Mouse (Mus musculus): Measurements from ENCODE around the gene Rin2. TPM values are rescaled to one million over a fixed set of nuclear protein-coding genes. Genes with fewer than 3 reads are reported as not detected.
"Not testable (repeated sequence)": the region's sequence is repeated elsewhere in the genome, so short reads cannot be mapped to it uniquely, and the experiment has no call there.

Gene Rin2
- polyA plus RNA-seq, 1 experiment = 0.02 TPM

GRCm38 (mm10) chr2:145903061-145903901, 228.3 kb downstream of the Rin2 start:
- H3K27me3 ChIP-seq (ENCODE audit: control insufficient read depth) = no peaks in the 10 kb centered on the region
- no peaks in the 10 kb centered on the region for H3K9me3 ChIP-seq (ENCODE audit: control insufficient read depth, low read length)
- H3K4me1 ChIP-seq (ENCODE audit: control insufficient read depth) = peaks cover 17% of the 10 kb centered on the region
- peak overlapping the region; percentile 95 for H3K4me3 ChIP-seq (replicated peaks)
- peaks cover 18% of the 10 kb centered on the region for H3K36me3 ChIP-seq (ENCODE audit: control insufficient read depth)
- no peak for TF ChIP-seq TAL1 (IDR thresholded peaks at IDR 0.05; ENCODE audit: low read length)
- no peak for TF ChIP-seq GATA1 (IDR thresholded peaks at IDR 0.05; ENCODE audit: low read length)

DNA sequence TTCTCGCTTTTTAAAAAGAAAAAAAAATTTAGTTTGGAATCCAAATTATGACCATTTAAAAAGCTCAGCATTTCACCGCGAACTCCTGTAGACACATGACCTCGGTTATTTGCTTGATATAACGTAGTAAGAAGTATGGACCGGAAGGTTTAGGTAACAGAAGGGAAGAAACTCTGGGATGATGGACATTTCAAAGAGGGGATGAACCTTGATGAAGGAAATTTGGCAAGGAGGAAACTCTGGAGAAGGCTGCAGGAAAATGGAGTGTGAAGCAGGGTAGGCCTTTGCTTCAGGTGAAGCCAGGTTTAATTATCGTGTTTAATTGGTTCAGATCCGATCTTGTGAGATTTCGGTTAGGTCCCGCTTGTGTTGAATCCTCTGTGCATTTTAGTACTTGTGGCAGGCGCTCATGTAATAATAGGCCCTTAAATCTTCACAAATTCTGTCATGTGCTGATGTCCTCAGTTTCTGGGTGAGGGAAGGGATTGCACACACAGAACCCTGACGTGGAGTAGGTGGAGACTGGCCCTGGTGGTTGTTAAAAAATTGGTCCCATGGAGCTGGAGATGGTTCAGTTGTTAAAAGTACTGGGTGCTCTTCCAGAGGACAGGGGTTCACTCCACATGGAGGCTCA, 229.1 kb downstream of the Rin2 start:
- Histone ChIP-seq H3K9me3 (ENCODE audit: control insufficient read depth, low read length) (no peaks in the 10 kb centered on the region), H3K4me3 (replicated peaks) (peak overlapping the region; percentile 95), H3K36me3 (ENCODE audit: control insufficient read depth) (peaks cover 24% of the 10 kb centered on the region), H3K4me1 (ENCODE audit: control insufficient read depth) (peaks cover 17% of the 10 kb centered on the region), H3K27me3 (ENCODE audit: control insufficient read depth) (no peaks in the 10 kb centered on the region)
- TF ChIP-seq GATA1 (IDR thresholded peaks at IDR 0.05; ENCODE audit: low read length) (no peak), TAL1 (IDR thresholded peaks at IDR 0.05; ENCODE audit: low read length) (no peak)

DNA sequence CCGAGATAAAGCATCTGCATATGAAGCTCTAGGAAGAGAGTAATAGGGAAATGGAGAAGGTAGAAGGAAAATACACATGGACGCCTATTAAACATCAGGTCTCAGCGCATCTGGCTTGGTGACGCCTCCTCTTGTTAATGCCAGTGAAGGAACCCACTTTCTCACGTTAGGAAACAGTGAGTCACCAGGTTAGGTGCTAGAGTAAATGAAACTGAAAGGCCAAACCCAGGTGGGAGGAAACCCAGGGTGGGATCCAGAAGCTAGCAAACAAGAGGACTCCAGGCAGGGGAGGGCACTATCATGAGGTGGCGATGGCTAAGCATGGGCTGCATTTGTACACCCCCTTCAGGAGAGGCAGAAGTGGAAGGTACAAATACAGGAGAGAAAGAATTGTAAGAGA, 230.1 kb downstream of the Rin2 start:
- H3K27me3 ChIP-seq (ENCODE audit: control insufficient read depth) = no peaks in the 10 kb centered on the region
- peaks cover 33% of the 10 kb centered on the region for H3K36me3 ChIP-seq (ENCODE audit: control insufficient read depth)
- TF ChIP-seq TAL1 (IDR thresholded peaks at IDR 0.05; ENCODE audit: low read length) (no peak), GATA1 (IDR thresholded peaks at IDR 0.05; ENCODE audit: low read length) (no peak)
- H3K4me3 ChIP-seq (replicated peaks) = no peak overlapping the region
- no peaks in the 10 kb centered on the region for H3K9me3 ChIP-seq (ENCODE audit: control insufficient read depth, low read length)
- H3K4me1 ChIP-seq (ENCODE audit: control insufficient read depth) = peaks cover 17% of the 10 kb centered on the region

DNA sequence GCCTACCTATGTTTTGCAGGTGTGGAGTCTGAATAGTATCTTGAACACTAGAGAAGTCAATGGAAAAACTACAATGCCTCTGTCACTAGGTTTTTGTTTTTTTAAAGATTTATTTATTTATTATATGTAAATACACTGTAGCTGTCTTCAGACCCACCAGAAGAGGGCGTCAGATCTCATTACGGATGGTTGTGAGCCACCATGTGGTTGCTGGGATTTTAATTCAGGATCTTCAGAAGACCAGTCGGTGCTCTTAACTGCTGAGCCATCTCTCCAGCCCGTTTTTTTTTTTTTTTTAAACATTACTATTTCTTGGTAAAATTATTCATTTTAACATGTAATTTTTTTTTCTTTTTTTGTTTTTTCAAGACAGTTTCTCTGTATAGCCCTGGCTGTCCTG, 230.9 kb downstream of the Rin2 start:
- not testable (repeated sequence) for H3K4me3 ChIP-seq (replicated peaks); H3K9me3 ChIP-seq (ENCODE audit: control insufficient read depth, low read length); H3K27me3 ChIP-seq (ENCODE audit: control insufficient read depth)
- Histone ChIP-seq H3K36me3 (ENCODE audit: control insufficient read depth) (peaks cover 40% of the 10 kb centered on the region), H3K4me1 (ENCODE audit: control insufficient read depth) (peaks cover 17% of the 10 kb centered on the region)

DNA sequence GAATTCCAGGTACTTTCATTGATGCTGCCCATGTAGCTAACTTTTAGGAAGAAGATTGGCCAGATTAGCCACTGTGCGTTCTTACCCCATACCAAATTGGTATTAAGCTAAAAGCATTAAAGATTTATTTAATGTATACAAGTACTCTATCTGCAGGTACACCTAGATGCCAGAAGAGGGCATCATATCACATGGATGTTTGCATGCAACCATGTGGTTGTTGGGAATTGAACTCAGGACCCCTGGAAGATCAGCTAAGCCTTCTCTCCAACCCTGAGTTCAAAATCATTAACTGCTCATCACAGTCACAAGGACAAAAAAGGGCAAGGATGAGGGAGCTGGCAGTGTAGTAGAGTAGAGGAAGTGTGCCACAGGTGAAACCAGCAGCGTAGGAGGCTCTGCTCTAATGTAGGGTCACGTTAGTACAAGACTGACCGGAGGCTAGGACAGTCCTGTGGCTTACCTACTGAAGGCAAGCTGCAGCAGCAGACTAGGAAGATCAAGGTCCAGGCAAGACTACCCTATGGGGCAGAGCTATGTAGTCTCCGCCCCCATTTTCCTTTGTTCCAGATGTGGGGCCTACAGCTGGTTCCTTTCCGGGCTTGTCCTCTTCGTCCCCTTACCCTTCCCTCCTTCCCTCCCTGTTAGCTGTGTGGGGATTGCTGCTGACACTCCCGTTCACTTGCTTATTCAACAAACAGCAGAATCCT, 246.1 kb downstream of the Rin2 start:
- Histone ChIP-seq H3K9me3 (ENCODE audit: control insufficient read depth, low read length) (no peaks in the 10 kb centered on the region), H3K4me3 (replicated peaks) (no peak overlapping the region), H3K4me1 (ENCODE audit: control insufficient read depth) (no peaks in the 10 kb centered on the region), H3K27me3 (ENCODE audit: control insufficient read depth) (no peaks in the 10 kb centered on the region), H3K36me3 (ENCODE audit: control insufficient read depth) (peaks cover 94% of the 10 kb centered on the region)
- TF ChIP-seq GATA1 (IDR thresholded peaks at IDR 0.05; ENCODE audit: low read length) = no peak
- TF ChIP-seq TAL1 (IDR thresholded peaks at IDR 0.05; ENCODE audit: low read length) = no peak

GRCm38 (mm10) chr2:145934339-145935231, 259.6 kb downstream of the Rin2 start, which contains the start of the genes Cfap61 and Crnkl1:
TSS of gene Cfap61 (plus strand) at chr2:145934784.
TSS of gene Crnkl1 (minus strand) at chr2:145935014.
- Histone ChIP-seq H3K36me3 (ENCODE audit: control insufficient read depth) (peaks cover 30% of the 10 kb centered on the region), H3K27me3 (ENCODE audit: control insufficient read depth) (no peaks in the 10 kb centered on the region; the same call in 1 of the 2 replicates), H3K4me1 (ENCODE audit: control insufficient read depth) (peaks cover 16% of the 10 kb centered on the region), H3K4me3 (replicated peaks) (peak within 1 kb of the TSS; percentile 100), H3K9me3 (ENCODE audit: control insufficient read depth, low read length) (no peaks in the 10 kb centered on the region)
- no peak for TF ChIP-seq TAL1 (IDR thresholded peaks at IDR 0.05; ENCODE audit: low read length)
- no peak for TF ChIP-seq GATA1 (IDR thresholded peaks at IDR 0.05; ENCODE audit: low read length)

DNA sequence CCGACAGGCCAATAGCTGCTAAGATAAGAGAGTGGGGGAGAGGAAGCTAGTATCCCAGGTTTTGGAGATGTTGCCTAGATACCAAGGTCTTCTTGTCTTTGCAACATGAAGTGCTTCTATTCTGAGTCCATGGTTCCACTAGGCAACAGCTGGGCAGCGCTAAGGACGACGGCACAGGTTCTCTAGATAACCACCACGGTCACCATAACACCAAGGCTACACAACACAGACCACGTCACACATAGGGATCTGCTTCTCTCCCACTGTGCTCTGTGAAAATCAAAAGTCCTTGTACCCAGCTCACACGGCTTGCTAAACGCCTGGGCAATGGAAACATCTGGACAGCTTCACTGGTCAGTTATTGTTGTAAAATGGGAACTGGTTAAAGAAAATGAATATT, 262.0 kb downstream of the Rin2 start:
- TF ChIP-seq TAL1 (IDR thresholded peaks at IDR 0.05; ENCODE audit: low read length) (no peak), GATA1 (IDR thresholded peaks at IDR 0.05; ENCODE audit: low read length) (no peak)
- no peaks in the 10 kb centered on the region; the same call in none of the 2 replicates for H3K27me3 ChIP-seq (ENCODE audit: control insufficient read depth)
- no peak overlapping the region for H3K4me3 ChIP-seq (replicated peaks)
- H3K36me3 ChIP-seq (ENCODE audit: control insufficient read depth) = peaks cover 8% of the 10 kb centered on the region
- H3K4me1 ChIP-seq (ENCODE audit: control insufficient read depth) = peaks cover 16% of the 10 kb centered on the region
- no peaks in the 10 kb centered on the region for H3K9me3 ChIP-seq (ENCODE audit: control insufficient read depth, low read length)

Other genes starting within 250 kb of the Rin2 start
- 2.0 and 3.2 TPM in 2 replicates for gene Naa20, start 226.9 kb downstream of the Rin2 start, polyA plus RNA-seq (2012)